12 mouse cellular contexts compared by ENCODE assay signal in the genomic region with DNA sequence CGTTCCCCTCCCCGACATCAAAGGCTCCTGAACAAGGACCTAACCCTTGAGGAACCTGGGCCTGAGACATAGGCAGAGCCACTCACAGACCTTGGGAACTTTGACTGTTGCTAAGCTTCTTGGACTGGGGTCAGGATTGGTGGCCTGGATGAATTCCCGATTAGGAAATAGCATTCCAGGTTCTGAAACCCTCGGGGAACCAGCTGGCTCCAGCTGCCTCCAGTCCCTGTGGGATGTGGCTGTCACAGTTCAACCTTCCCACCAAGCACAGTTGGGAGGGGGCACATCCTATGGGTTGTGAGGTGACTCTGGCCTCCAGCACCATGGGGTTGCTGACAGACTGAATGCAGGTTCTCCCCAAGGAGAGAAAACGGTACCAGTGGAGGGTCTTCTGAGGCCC. TPM values are rescaled to one million over a fixed set of nuclear protein-coding genes. Genes with fewer than 3 reads are reported as not detected.
DNase-seq lines count a peak whose midpoint lies in the region; ATAC-seq and TF ChIP-seq lines count a peak whose summit lies in the region.
"Had no signal": no experiment of that assay in that cellular context is flagged by ENCODE, and none has a peak within 500 bp of the region (broad histone marks: within the 10 kb centered on the region; RNA-seq: fewer than 3 reads in every experiment).

No protein-coding gene starts in this region.

- 38% methylated on average over 5 of the region's 5 CpGs for WGBS in kidney, adult 2 months
- 23% methylated on average over 5 of the region's 5 CpGs for WGBS in lung, embryonic 16.5 days

- no peak for TF ChIP-seq POLR2A in kidney, adult 2 months (IDR thresholded peaks at IDR 0.05; ENCODE audit: low read depth, low read length)

- no peaks in the 10 kb centered on the region for H3K36me3 ChIP-seq in kidney, adult 2 months (ENCODE audit: control insufficient read depth, insufficient read depth, low read length)
- H3K36me3 ChIP-seq in lung, embryonic 16.5 days (ENCODE audit: control insufficient read depth, insufficient read depth, low read length) = no peaks in the 10 kb centered on the region
- H3K36me3 ChIP-seq: liver, embryonic 15.5 days had no signal

- H3K9ac ChIP-seq in lung, embryonic 16.5 days (ENCODE audit: low read length) = 0 out of 2 replicates have a peak overlapping the region, but pooled peaks have one; percentile 21
- H3K9ac ChIP-seq: liver, embryonic 15.5 days had no signal

- peak; percentile 62 for ATAC-seq in lung, embryonic 16.5 days (ENCODE audit: low read depth)
- no peak for ATAC-seq in frontal cortex, adult (ENCODE audit: low TSS enrichment)
- ATAC-seq: activated CD4-positive, CD25-positive, alpha-beta regulatory T cell, adult 4 months; forebrain, embryonic 14.5 days had no signal

- no peak for TF ChIP-seq CTCF in kidney, adult 2 months (conservative IDR thresholded peaks at IDR 0.05; ENCODE audit: insufficient read depth, insufficient read length, low read depth, low read length)

- H3K27ac ChIP-seq in kidney, adult 2 months (ENCODE audit: insufficient read depth, low read depth, low read length) = peak overlapping the region; percentile 76
- H3K27ac ChIP-seq in lung, embryonic 16.5 days (ENCODE audit: low read length) = peak overlapping the region; percentile 96
- H3K27ac ChIP-seq: liver, embryonic 15.5 days had no signal

- peak; percentile 19 for DNase-seq in urinary bladder, postnatal 25 days (ENCODE audit: low spot score)
- DNase-seq in urinary bladder, postnatal 36 days (ENCODE audit: low spot score in 2 of 2) = no peak
- DNase-seq in kidney, adult 2 months = peak; percentile 83
- DNase-seq in frontal cortex, adult 2 months (ENCODE audit: extremely low spot score in 1 of 2, low spot score in 1 of 2) = no peak
- DNase-seq in frontal cortex, postnatal 10 days (ENCODE audit: low spot score in 2 of 2) = no peak
- DNase-seq: cerebellum, adult 11 months had no signal

- no peaks in the 10 kb centered on the region for H3K9me3 ChIP-seq in lung, embryonic 16.5 days (ENCODE audit: control insufficient read depth, low read length)
- H3K9me3 ChIP-seq: liver, embryonic 15.5 days had no signal

- H3K27me3 ChIP-seq in kidney, adult 2 months (replicated peaks; ENCODE audit: control insufficient read depth, insufficient read depth, low read length) = no peaks in the 10 kb centered on the region
- peaks cover 12% of the 10 kb centered on the region for H3K27me3 ChIP-seq in lung, embryonic 16.5 days (ENCODE audit: control insufficient read depth, insufficient read depth, low read depth, low read length)

- no peak overlapping the region for H3K4me2 ChIP-seq in lung, embryonic 16.5 days (ENCODE audit: low read depth, low read length)
- H3K4me2 ChIP-seq: liver, embryonic 15.5 days had no signal

- no peak overlapping the region for H3K4me3 ChIP-seq in kidney, adult 2 months (ENCODE audit: insufficient read depth, low read depth, low read length)
- no peak overlapping the region for H3K4me3 ChIP-seq in lung, embryonic 16.5 days (ENCODE audit: low read length)
- H3K4me3 ChIP-seq: liver, embryonic 15.5 days had no signal

- peaks cover 33% of the 10 kb centered on the region; the same call in 1 of the 2 replicates for H3K4me1 ChIP-seq in kidney, adult 2 months (ENCODE audit: control insufficient read depth, insufficient read depth, low read length)
- peaks cover 20% of the 10 kb centered on the region for H3K4me1 ChIP-seq in lung, embryonic 16.5 days (replicated peaks; ENCODE audit: control insufficient read depth, insufficient read depth, low read length)

RNA-seq across cellular contexts. Expression of a gene that starts 4.2 kb away (rescaled TPM):
- polyA plus RNA-seq in kidney, adult 2 months (2012; rRNA removed) = not detected in 2 replicates
- polyA plus RNA-seq in lung, embryonic 16.5 days (2015; fragmentation: Nextera tagmentation; extraction: Ambion mirVana) = not detected in 2 replicates
- polyA plus RNA-seq in frontal cortex, adult 2 months (2012; rRNA removed) = not detected in 2 replicates
- polyA plus RNA-seq: forebrain, embryonic 14.5 days; liver, embryonic 15.5 days; stomach, embryonic 14.5 days had no signal

RNA-seq across cellular contexts. Expression of a gene that starts 13.6 kb away (rescaled TPM):
- polyA plus RNA-seq in kidney, adult 2 months (2012; rRNA removed) = 58.5 and 66.9 TPM in 2 replicates
- 24.6 and 25.1 TPM in 2 replicates for polyA plus RNA-seq in lung, embryonic 16.5 days (2015; fragmentation: Nextera tagmentation; extraction: Ambion mirVana)
- 3.0 and 4.2 TPM in 2 replicates for polyA plus RNA-seq in frontal cortex, adult 2 months (2012; rRNA removed)

RNA-seq across cellular contexts. Expression of a gene that starts 40.3 kb away (rescaled TPM):
- polyA plus RNA-seq in kidney, adult 2 months (2012; rRNA removed) = 0.08 TPM in 2 replicates
- 61.4 and 70.5 TPM in 2 replicates for polyA plus RNA-seq in lung, embryonic 16.5 days (2015; fragmentation: Nextera tagmentation; extraction: Ambion mirVana)
- polyA plus RNA-seq in frontal cortex, adult 2 months (2012; rRNA removed) = 0.30 and 0.48 TPM in 2 replicates
- polyA plus RNA-seq: activated CD4-positive, CD25-positive, alpha-beta regulatory T cell, adult 4 months; liver, embryonic 15.5 days; stomach, embryonic 14.5 days had no signal

Comparison
In these comparisons a context has a peak if more than half of its experiments do, and no peak if none do; other contexts are left out.
1. DNase-seq: peak in urinary bladder, postnatal 25 days (single experiment) and kidney, adult 2 months (single experiment); none in urinary bladder, postnatal 36 days (0 of 2), frontal cortex, adult 2 months (0 of 2) and frontal cortex, postnatal 10 days (0 of 2).
2. RNA of a gene that starts 40.3 kb away (polyA plus RNA-seq): 61.4 to 70.5 TPM in lung, embryonic 16.5 days; 0.30 to 0.48 TPM in frontal cortex, adult 2 months and 0.08 TPM in kidney, adult 2 months; every median in the first group is over 10 times any median in the second.